9 mouse cellular contexts compared by ENCODE assay signal in the genomic region with DNA sequence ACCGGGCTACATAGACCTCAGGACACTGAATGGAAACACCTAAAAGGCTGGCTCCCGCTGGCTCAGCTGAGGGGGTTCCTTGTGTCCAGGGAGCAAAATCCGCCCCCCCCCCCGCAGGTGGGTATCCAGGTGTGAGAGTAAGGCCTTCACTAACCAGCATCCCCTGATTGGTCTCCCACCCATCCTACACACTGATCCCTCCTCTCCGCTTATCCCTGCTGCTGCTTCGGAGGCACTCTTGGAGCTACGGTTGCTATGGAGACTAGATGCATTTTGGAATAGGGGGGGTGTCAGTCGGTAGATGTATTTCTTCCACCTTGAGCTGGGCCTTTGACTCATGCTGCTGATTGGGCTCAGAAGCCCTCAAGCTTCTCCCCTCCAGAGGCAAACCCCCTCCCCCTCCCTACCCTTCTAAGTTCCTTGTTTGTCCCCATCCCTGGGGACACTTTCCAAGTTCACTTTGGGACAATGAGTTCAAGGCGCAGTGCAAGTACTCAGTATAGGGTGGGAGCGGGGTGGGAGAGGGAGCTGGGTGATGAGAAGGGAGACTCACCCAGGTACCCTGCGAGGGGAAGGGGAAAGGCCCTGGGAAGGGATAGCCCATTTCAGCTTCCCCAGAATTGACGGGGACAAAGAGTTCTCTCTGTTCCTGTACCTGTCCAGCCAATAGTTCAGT. TPM values are rescaled to one million over a fixed set of nuclear protein-coding genes. Genes with fewer than 3 reads are reported as not detected.
DNase-seq lines count a peak whose midpoint lies in the region; ATAC-seq lines count a peak whose summit lies in the region.
"Had no signal": no experiment of that assay in that cellular context is flagged by ENCODE, and none has a peak within 500 bp of the region (broad histone marks: within the 10 kb centered on the region; RNA-seq: fewer than 3 reads in every experiment).

No protein-coding gene starts in this region.

- no peak for DNase-seq in frontal cortex, postnatal 14 days (ENCODE audit: low spot score in 2 of 2)
- peak; percentile 74 for DNase-seq in MN1 (ENCODE audit: low spot score)
- no peak for DNase-seq in embryo, embryonic 10 days (ENCODE audit: low spot score)
- DNase-seq in spleen, postnatal 36 days (ENCODE audit: low spot score in 2 of 2) = no peak

- H3K9ac ChIP-seq in hindbrain, embryonic 13.5 days = peak overlapping the region; percentile 59
- H3K9ac ChIP-seq in midbrain, embryonic 13.5 days (replicated peaks) = peak overlapping the region; percentile 57

- peaks cover 4% of the 10 kb centered on the region; the same call in 1 of the 2 replicates for H3K36me3 ChIP-seq in hindbrain, embryonic 13.5 days
- peaks cover 2% of the 10 kb centered on the region; the same call in 1 of the 2 replicates for H3K36me3 ChIP-seq in midbrain, embryonic 13.5 days

- H3K27me3 ChIP-seq in hindbrain, embryonic 13.5 days = peaks cover 45% of the 10 kb centered on the region
- H3K27me3 ChIP-seq in midbrain, embryonic 13.5 days = peaks cover 36% of the 10 kb centered on the region
- H3K27me3 ChIP-seq: megakaryocyte, embryonic 14.5 days had no signal

- H3K4me2 ChIP-seq in hindbrain, embryonic 13.5 days = peak overlapping the region; percentile 90
- peak overlapping the region; percentile 93 for H3K4me2 ChIP-seq in midbrain, embryonic 13.5 days (replicated peaks)

- peak overlapping the region; percentile 84 for H3K4me3 ChIP-seq in hindbrain, embryonic 13.5 days
- H3K4me3 ChIP-seq in midbrain, embryonic 13.5 days (replicated peaks) = peak overlapping the region; percentile 72
- H3K4me3 ChIP-seq: megakaryocyte, embryonic 14.5 days had no signal

- 4% methylated on average over 12 of the region's 12 CpGs for WGBS in hindbrain, embryonic 13.5 days
- 4% methylated on average over 12 of the region's 12 CpGs for WGBS in midbrain, embryonic 13.5 days

- H3K4me1 ChIP-seq in hindbrain, embryonic 13.5 days (replicated peaks) = peaks cover 54% of the 10 kb centered on the region
- peaks cover 62% of the 10 kb centered on the region for H3K4me1 ChIP-seq in midbrain, embryonic 13.5 days (replicated peaks)

- H3K27ac ChIP-seq in hindbrain, embryonic 13.5 days = peak overlapping the region; percentile 93
- H3K27ac ChIP-seq in midbrain, embryonic 13.5 days = peak overlapping the region; percentile 93

- ATAC-seq in frontal cortex, adult (ENCODE audit: low TSS enrichment) = peak; percentile 56
- peak; percentile 60 for ATAC-seq in hindbrain, embryonic 13.5 days (ENCODE audit: low FRiP score)
- peak; percentile 67 for ATAC-seq in midbrain, embryonic 13.5 days
- no peak for ATAC-seq in megakaryocyte-erythroid progenitor cell, adult 5-6 weeks (replicated peaks; ENCODE audit: low FRiP score, low TSS enrichment, poor library complexity, severe bottlenecking)

- H3K9me3 ChIP-seq in hindbrain, embryonic 13.5 days = no peaks in the 10 kb centered on the region
- no peaks in the 10 kb centered on the region for H3K9me3 ChIP-seq in midbrain, embryonic 13.5 days

RNA-seq across cellular contexts. Expression of a gene that starts 3.1 kb away (rescaled TPM):
- polyA plus RNA-seq in hindbrain, embryonic 13.5 days (2015; fragmentation: Nextera tagmentation; extraction: Ambion mirVana) = 3.0 and 3.1 TPM in 2 replicates
- 2.8 and 3.3 TPM in 2 replicates for polyA plus RNA-seq in midbrain, embryonic 13.5 days (2015; fragmentation: Nextera tagmentation; extraction: Ambion mirVana)
- 19.7 and 45.9 TPM in 2 replicates for total RNA-seq in megakaryocyte-erythroid progenitor cell, adult 5-6 weeks (2014; fragmentation: Nextera tagmentation)
- total RNA-seq in megakaryocyte-erythroid progenitor cell, adult 5-6 weeks (2017) = 26.4 and 43.3 TPM in 2 replicates

RNA-seq across cellular contexts. Expression of a gene that starts 8.1 kb away (rescaled TPM):
- polyA plus RNA-seq in hindbrain, embryonic 13.5 days (2015; fragmentation: Nextera tagmentation; extraction: Ambion mirVana) = 122 and 129 TPM in 2 replicates
- 136 and 138 TPM in 2 replicates for polyA plus RNA-seq in midbrain, embryonic 13.5 days (2015; fragmentation: Nextera tagmentation; extraction: Ambion mirVana)
- total RNA-seq in megakaryocyte-erythroid progenitor cell, adult 5-6 weeks (2014; fragmentation: Nextera tagmentation) = 43.9 and 73.9 TPM in 2 replicates
- 28.9 and 55.3 TPM in 2 replicates for total RNA-seq in megakaryocyte-erythroid progenitor cell, adult 5-6 weeks (2017)

RNA-seq across cellular contexts. Expression of a gene that starts 14.8 kb away (rescaled TPM):
- polyA plus RNA-seq in hindbrain, embryonic 13.5 days (2015; fragmentation: Nextera tagmentation; extraction: Ambion mirVana) = 1,183 and 1,237 TPM in 2 replicates
- 1,636 and 1,639 TPM in 2 replicates for polyA plus RNA-seq in midbrain, embryonic 13.5 days (2015; fragmentation: Nextera tagmentation; extraction: Ambion mirVana)
- 656 and 761 TPM in 2 replicates for total RNA-seq in megakaryocyte-erythroid progenitor cell, adult 5-6 weeks (2014; fragmentation: Nextera tagmentation)
- 479 and 664 TPM in 2 replicates for total RNA-seq in megakaryocyte-erythroid progenitor cell, adult 5-6 weeks (2017)

RNA-seq across cellular contexts. Expression of a gene that starts 18.2 kb away (rescaled TPM):
- polyA plus RNA-seq in hindbrain, embryonic 13.5 days (2015; fragmentation: Nextera tagmentation; extraction: Ambion mirVana) = 5.8 and 5.9 TPM in 2 replicates
- 5.6 and 6.4 TPM in 2 replicates for polyA plus RNA-seq in midbrain, embryonic 13.5 days (2015; fragmentation: Nextera tagmentation; extraction: Ambion mirVana)
- total RNA-seq in megakaryocyte-erythroid progenitor cell, adult 5-6 weeks (2014; fragmentation: Nextera tagmentation) = not detected in 2 replicates
- not detected in 2 replicates for total RNA-seq in megakaryocyte-erythroid progenitor cell, adult 5-6 weeks (2017)

RNA-seq across cellular contexts. Expression of a gene that starts 30.1 kb away (rescaled TPM):
- 0.23 and 0.27 TPM in 2 replicates for polyA plus RNA-seq in hindbrain, embryonic 13.5 days (2015; fragmentation: Nextera tagmentation; extraction: Ambion mirVana)
- polyA plus RNA-seq in midbrain, embryonic 13.5 days (2015; fragmentation: Nextera tagmentation; extraction: Ambion mirVana) = 0.08 and 0.14 TPM in 2 replicates
- total RNA-seq in megakaryocyte-erythroid progenitor cell, adult 5-6 weeks (2014; fragmentation: Nextera tagmentation) = not detected in 2 replicates
- total RNA-seq in megakaryocyte-erythroid progenitor cell, adult 5-6 weeks (2017) = not detected in 2 replicates
